Comparison of ENCODE assay signal across 11 mouse cellular contexts in genomic region chr10:115175591-115175991, GRCm38 (mm10). TPM values are rescaled to one million over a fixed set of nuclear protein-coding genes. Genes with fewer than 3 reads are reported as not detected.
DNase-seq lines count a peak whose midpoint lies in the region; ATAC-seq and TF ChIP-seq lines count a peak whose summit lies in the region.
"Had no signal": no experiment of that assay in that cellular context is flagged by ENCODE, and none has a peak within 500 bp of the region (broad histone marks: within the 10 kb centered on the region; RNA-seq: fewer than 3 reads in every experiment).

No protein-coding gene starts in this region.

- no peaks in the 10 kb centered on the region for H3K9me3 ChIP-seq in midbrain, embryonic 16.5 days (replicated peaks; ENCODE audit: control insufficient read depth, low read length, poor library complexity, severe bottlenecking)
- no peaks in the 10 kb centered on the region for H3K9me3 ChIP-seq in midbrain, embryonic 13.5 days
- H3K9me3 ChIP-seq in intestine, postnatal 0 days (ENCODE audit: control insufficient read depth): no peaks in the 10 kb centered on the region
- H3K9me3 ChIP-seq in stomach, embryonic 16.5 days (replicated peaks; ENCODE audit: control insufficient read depth, low read length): no peaks in the 10 kb centered on the region
- H3K9me3 ChIP-seq in kidney, embryonic 14.5 days (ENCODE audit: control insufficient read depth, low read length): no peaks in the 10 kb centered on the region
- H3K9me3 ChIP-seq: heart, embryonic 10.5 days; limb, embryonic 12.5 days; midbrain, embryonic 12.5 days had no signal

- H3K27me3 ChIP-seq in midbrain, embryonic 16.5 days (ENCODE audit: control insufficient read depth, insufficient read depth, low read depth, low read length): no peaks in the 10 kb centered on the region
- no peaks in the 10 kb centered on the region for H3K27me3 ChIP-seq in midbrain, embryonic 13.5 days
- H3K27me3 ChIP-seq in intestine, postnatal 0 days (replicated peaks; ENCODE audit: control insufficient read depth, insufficient read depth, low read length): no peaks in the 10 kb centered on the region
- H3K27me3 ChIP-seq in stomach, embryonic 16.5 days (ENCODE audit: control insufficient read depth, insufficient read depth, low read length): no peaks in the 10 kb centered on the region
- H3K27me3 ChIP-seq in kidney, embryonic 14.5 days (ENCODE audit: control insufficient read depth, insufficient read depth, low read length): no peaks in the 10 kb centered on the region
- H3K27me3 ChIP-seq: limb, embryonic 12.5 days; midbrain, embryonic 12.5 days had no signal

- no peaks in the 10 kb centered on the region for H3K36me3 ChIP-seq in midbrain, embryonic 16.5 days (ENCODE audit: control insufficient read depth, insufficient read depth, low read length)
- H3K36me3 ChIP-seq in midbrain, embryonic 13.5 days: no peaks in the 10 kb centered on the region
- no peaks in the 10 kb centered on the region for H3K36me3 ChIP-seq in intestine, postnatal 0 days (ENCODE audit: control insufficient read depth, insufficient read depth)
- no peaks in the 10 kb centered on the region for H3K36me3 ChIP-seq in stomach, embryonic 16.5 days (ENCODE audit: control insufficient read depth, insufficient read depth, low read length)
- no peaks in the 10 kb centered on the region for H3K36me3 ChIP-seq in kidney, embryonic 14.5 days (ENCODE audit: control insufficient read depth, insufficient read depth, low read length)
- H3K36me3 ChIP-seq: heart, embryonic 10.5 days; limb, embryonic 12.5 days; midbrain, embryonic 12.5 days had no signal

- no peak for ATAC-seq in midbrain, embryonic 16.5 days
- no peak for ATAC-seq in midbrain, embryonic 13.5 days
- no peak for ATAC-seq in intestine, postnatal 0 days
- ATAC-seq in stomach, embryonic 16.5 days (ENCODE audit: insufficient read depth, low FRiP score): no peak
- no peak for ATAC-seq in kidney, embryonic 14.5 days (ENCODE audit: low FRiP score, low TSS enrichment)

- no peaks in the 10 kb centered on the region for H3K4me1 ChIP-seq in midbrain, embryonic 16.5 days (ENCODE audit: control insufficient read depth, insufficient read depth, low read length)
- H3K4me1 ChIP-seq in midbrain, embryonic 13.5 days (replicated peaks): peaks cover 4% of the 10 kb centered on the region; the same call in 1 of the 2 replicates
- H3K4me1 ChIP-seq in intestine, postnatal 0 days (replicated peaks; ENCODE audit: control insufficient read depth, insufficient read depth, low read length): no peaks in the 10 kb centered on the region
- no peaks in the 10 kb centered on the region for H3K4me1 ChIP-seq in stomach, embryonic 16.5 days (ENCODE audit: control insufficient read depth, insufficient read depth, low read length)
- H3K4me1 ChIP-seq in kidney, embryonic 14.5 days (ENCODE audit: control insufficient read depth, insufficient read depth, low read length): no peaks in the 10 kb centered on the region
- H3K4me1 ChIP-seq: heart, embryonic 10.5 days; limb, embryonic 12.5 days had no signal

- H3K4me3 ChIP-seq in midbrain, embryonic 16.5 days (ENCODE audit: low read depth, low read length): no peak overlapping the region
- H3K4me3 ChIP-seq in midbrain, embryonic 13.5 days (replicated peaks): no peak overlapping the region
- H3K4me3 ChIP-seq in intestine, postnatal 0 days (ENCODE audit: low read depth, low read length): no peak overlapping the region
- peak overlapping the region; percentile 5; the same call in 1 of the 2 replicates for H3K4me3 ChIP-seq in stomach, embryonic 16.5 days (replicated peaks; ENCODE audit: low read length)
- no peak overlapping the region for H3K4me3 ChIP-seq in kidney, embryonic 14.5 days (ENCODE audit: low read length)
- H3K4me3 ChIP-seq: heart, embryonic 10.5 days; limb, embryonic 12.5 days; midbrain, embryonic 12.5 days had no signal

- H3K27ac ChIP-seq in midbrain, embryonic 16.5 days (ENCODE audit: low read length): no peak overlapping the region
- H3K27ac ChIP-seq in midbrain, embryonic 13.5 days: no peak overlapping the region
- H3K27ac ChIP-seq in intestine, postnatal 0 days (ENCODE audit: low read depth, low read length): no peak overlapping the region
- no peak overlapping the region for H3K27ac ChIP-seq in stomach, embryonic 16.5 days (ENCODE audit: low read length)
- H3K27ac ChIP-seq in kidney, embryonic 14.5 days (ENCODE audit: low read depth, low read length): no peak overlapping the region
- H3K27ac ChIP-seq: heart, embryonic 10.5 days; limb, embryonic 12.5 days; midbrain, embryonic 12.5 days had no signal

- DNase-seq in cerebellum, adult 9-10 months: peak; percentile 81
- DNase-seq in spleen, adult 18-20 months: no peak
- DNase-seq: embryo, embryonic 11 days had no signal

- H3K4me2 ChIP-seq in midbrain, embryonic 16.5 days (ENCODE audit: low read length): peak overlapping the region; percentile 5; the same call in 1 of the 2 replicates
- H3K4me2 ChIP-seq in midbrain, embryonic 13.5 days (replicated peaks): no peak overlapping the region
- peak overlapping the region; percentile 45; the same call in 1 of the 2 replicates for H3K4me2 ChIP-seq in intestine, postnatal 0 days (replicated peaks; ENCODE audit: low read depth)
- H3K4me2 ChIP-seq in stomach, embryonic 16.5 days (ENCODE audit: low read depth, low read length): no peak overlapping the region
- no peak overlapping the region; the same call in 1 of the 2 replicates for H3K4me2 ChIP-seq in kidney, embryonic 14.5 days (replicated peaks; ENCODE audit: low read depth, low read length)
- H3K4me2 ChIP-seq: limb, embryonic 12.5 days; midbrain, embryonic 12.5 days had no signal

- H3K9ac ChIP-seq in midbrain, embryonic 16.5 days (ENCODE audit: low read depth, low read length): no peak overlapping the region
- no peak overlapping the region for H3K9ac ChIP-seq in midbrain, embryonic 13.5 days (replicated peaks)
- H3K9ac ChIP-seq in intestine, postnatal 0 days (ENCODE audit: low read depth, low read length): no peak overlapping the region
- no peak overlapping the region for H3K9ac ChIP-seq in stomach, embryonic 16.5 days (ENCODE audit: low read length)
- no peak overlapping the region for H3K9ac ChIP-seq in kidney, embryonic 14.5 days (ENCODE audit: low read depth, low read length)
- H3K9ac ChIP-seq: limb, embryonic 12.5 days; midbrain, embryonic 12.5 days had no signal

- 50% methylated on average over 12 of the region's 12 CpGs for WGBS in midbrain, embryonic 16.5 days
- 60% methylated on average over 12 of the region's 12 CpGs for WGBS in midbrain, embryonic 13.5 days
- 24% methylated on average over 12 of the region's 12 CpGs for WGBS in intestine, postnatal 0 days
- 36% methylated on average over 12 of the region's 12 CpGs for WGBS in stomach, embryonic 16.5 days
- WGBS in kidney, embryonic 14.5 days: 34% methylated on average over 12 of the region's 12 CpGs

- TF ChIP-seq CTCF in intestine, postnatal 0 days (IDR thresholded peaks at IDR 0.05; ENCODE audit: low read depth): no peak

RNA-seq across cellular contexts. Expression of gene Tph2, which starts 9.2 kb away (rescaled TPM):
- 8.6 and 10.2 TPM in 2 replicates for polyA plus RNA-seq in midbrain, embryonic 16.5 days (2015; fragmentation: Nextera tagmentation; extraction: Ambion mirVana)
- 2.2 and 7.8 TPM in 2 replicates for polyA plus RNA-seq in midbrain, embryonic 13.5 days (2015; fragmentation: Nextera tagmentation; extraction: Ambion mirVana)
- not detected in 2 replicates for polyA plus RNA-seq in intestine, postnatal 0 days (2015; fragmentation: Nextera tagmentation; extraction: Ambion mirVana)
- polyA plus RNA-seq in stomach, embryonic 16.5 days (2015; fragmentation: Nextera tagmentation; extraction: Ambion mirVana): 0.05 TPM in 1 of 2 replicates, not detected in the other
- not detected in 2 replicates for polyA plus RNA-seq in kidney, embryonic 14.5 days (2014; fragmentation: Nextera tagmentation; extraction: Ambion mirVana)
- polyA plus RNA-seq: heart, embryonic 10.5 days; limb, embryonic 12.5 days had no signal

Comparison
In these comparisons a context has a peak if more than half of its experiments do, and no peak if none do; other contexts are left out.
1. H3K4me2 ChIP-seq: peak in midbrain, embryonic 16.5 days (single experiment) and intestine, postnatal 0 days (single experiment); none in midbrain, embryonic 13.5 days (single experiment), stomach, embryonic 16.5 days (single experiment) and kidney, embryonic 14.5 days (single experiment).